Mouse (Mus musculus) 416B (cell line): ENCODE data around the gene Ceacam18.

Experiments used
- DNase-seq: peaks from one replicate; pipeline ENCODE4 v3.0.0; 2011; ENCODE audit warnings: low read depth

The Ceacam18 gene

GRCm38 (mm10) chr7:43634500-43634899 is at the start of gene Ceacam18:
TSS of gene Ceacam18 (plus strand) at chr7:43634707.
- no peak for DNase-seq

- peak; percentile 29 for DNase-seq
These were observed 49.7 kb upstream of the Ceacam18 start for GRCm38 (mm10) chr7:43584790-43585189.

GRCm38 (mm10) chr7:43601884-43602283 is 32.6 kb upstream of the Ceacam18 start:
- peak; percentile 20 for DNase-seq

GRCm38 (mm10) chr7:43606896-43607742 is 27.4 kb upstream of the Ceacam18 start, which contains the start of gene Zfp819:
TSS of gene Zfp819 (plus strand) at chr7:43607169.
- no peak for DNase-seq

GRCm38 (mm10) chr7:43607743-43608287 is 26.7 kb upstream of the Ceacam18 start:
- peak; percentile 47 for DNase-seq

- no peak for DNase-seq
These were observed 26.1 kb upstream of the Ceacam18 start for GRCm38 (mm10) chr7:43608316-43608824.

- peak; percentile 44 for DNase-seq
These were observed 20.5 kb upstream of the Ceacam18 start for GRCm38 (mm10) chr7:43613816-43614551.

- no peak for DNase-seq
These were observed 11.6 kb upstream of the Ceacam18 start for GRCm38 (mm10) chr7:43622927-43623326.

- DNase-seq, result no peak
These were observed 10.7 kb upstream of the Ceacam18 start for GRCm38 (mm10) chr7:43623819-43624218.

GRCm38 (mm10) chr7:43625065-43625464 is 9.4 kb upstream of the Ceacam18 start:
- no peak for DNase-seq

GRCm38 (mm10) chr7:43625794-43626422 is 8.6 kb upstream of the Ceacam18 start:
- no peak for DNase-seq

GRCm38 (mm10) chr7:43633940-43634339 is 567 bp upstream of the Ceacam18 start:
- DNase-seq, result no peak

- DNase-seq, result peak; percentile 23
These were observed 1.7 kb downstream of the Ceacam18 start for GRCm38 (mm10) chr7:43636194-43636593.

GRCm38 (mm10) chr7:43637118-43637517 is 2.6 kb downstream of the Ceacam18 start:
- DNase-seq, result peak; percentile 30

- peak; percentile 66 for DNase-seq
These were observed 8.1 kb downstream of the Ceacam18 start for GRCm38 (mm10) chr7:43642587-43642986.

- no peak for DNase-seq
These were observed 8.6 kb downstream of the Ceacam18 start for GRCm38 (mm10) chr7:43643046-43643652.

- DNase-seq, result no peak
These were observed 18.2 kb downstream of the Ceacam18 start for GRCm38 (mm10) chr7:43652683-43653082.

- peak; percentile 41 for DNase-seq
These were observed 20.0 kb downstream of the Ceacam18 start for GRCm38 (mm10) chr7:43654519-43654918.

GRCm38 (mm10) chr7:43656232-43656631 is 21.7 kb downstream of the Ceacam18 start:
- peak; percentile 57 for DNase-seq

GRCm38 (mm10) chr7:43660002-43660401 is 25.5 kb downstream of the Ceacam18 start, which contains the start of gene Siglece:
TSS of gene Siglece (minus strand) at chr7:43660161.
- DNase-seq, result no peak

GRCm38 (mm10) chr7:43662804-43663203 is 28.3 kb downstream of the Ceacam18 start:
- DNase-seq, result peak; percentile 39
